Mouse (Mus musculus) testis, adult 2 months (tissue): ENCODE data around the gene Gm20388.

Source experiments
- CTCF ChIP-seq: fragments of 200-500 bp; IDR thresholded peaks from 2 replicates; pipeline ENCODE4 v1.5.1; 2012; ENCODE audit warnings: low read depth, mild to moderate bottlenecking, inconsistent platforms, low read length, moderate library complexity; ENCODE audit not compliant: control insufficient read depth, insufficient read depth, insufficient replicate concordance
- POLR2A ChIP-seq: fragments of 200-500 bp; IDR thresholded peaks from 2 replicates; pipeline ENCODE4 v1.6.1; 2012; ENCODE audit warnings: low read depth, mild to moderate bottlenecking, inconsistent platforms, low read length, moderate library complexity; ENCODE audit not compliant: control insufficient read depth

- TF ChIP-seq CTCF (no peak), POLR2A (no peak)
These were observed 4160.0 kb downstream of the Gm20388 start for GRCm38 (mm10) chr8:124070363-124071324.
